Mouse (Mus musculus): ENCODE results near the gene Gm45785. TPM values are rescaled to one million over a fixed set of nuclear protein-coding genes. Genes with fewer than 3 reads are reported as not detected.

The Gm45785 gene
- polyA plus RNA-seq (2017; shearing (Covaris generic)) = not detected

DNA sequence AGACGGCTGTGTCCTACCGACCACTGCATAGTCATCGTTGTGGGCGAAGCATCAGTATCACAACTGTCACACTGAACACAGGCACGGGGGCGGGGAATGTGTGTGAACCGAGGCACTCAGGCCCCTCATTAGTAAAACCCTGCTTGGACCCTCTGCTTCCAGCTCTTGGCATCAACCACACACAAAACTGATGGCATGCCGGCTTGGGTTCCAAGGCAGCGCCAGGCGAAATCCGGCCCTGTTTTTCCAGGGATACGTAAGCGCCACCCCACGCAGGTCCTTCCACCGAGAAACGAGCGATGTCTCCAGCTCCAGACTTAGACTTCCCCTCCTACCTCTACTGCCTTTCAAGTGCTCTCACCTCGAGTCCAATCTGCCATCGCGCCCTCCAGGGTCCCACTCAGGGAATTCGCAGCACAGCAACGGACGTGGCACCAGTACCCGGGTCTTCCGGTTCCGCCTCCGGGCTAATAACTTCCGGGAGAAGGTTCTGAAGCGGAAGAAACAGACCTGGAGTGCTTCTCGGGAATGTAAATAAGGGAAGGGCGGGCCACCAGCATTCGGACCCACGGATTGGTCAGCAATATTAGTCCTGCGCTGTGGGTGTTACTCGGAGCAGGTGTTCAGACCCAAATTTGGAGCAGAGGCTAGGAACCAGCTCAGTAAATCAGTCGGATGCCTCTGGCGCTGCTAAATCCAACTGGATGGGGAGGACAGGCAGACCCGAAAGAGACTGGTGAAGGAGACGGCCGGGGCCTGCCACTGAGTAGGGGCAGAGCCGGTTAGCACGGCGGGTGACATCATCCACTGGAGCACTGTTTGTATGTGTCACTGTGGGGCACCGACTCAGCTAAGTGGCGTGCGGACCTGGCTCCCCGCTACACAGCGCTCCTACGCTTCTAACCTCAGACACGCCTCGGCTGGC, at the start of gene Gm45785:
Gene Gm45785 (minus strand): TSS at position 472 of the 925 bp plus-strand sequence.

GRCm38 (mm10) chr7:140900220-140900619, 44.1 kb upstream of the Gm45785 start, which contains the start of gene Cox8b:
Gene Cox8b, minus strand, starts transcription at chr7:140900446.

DNA sequence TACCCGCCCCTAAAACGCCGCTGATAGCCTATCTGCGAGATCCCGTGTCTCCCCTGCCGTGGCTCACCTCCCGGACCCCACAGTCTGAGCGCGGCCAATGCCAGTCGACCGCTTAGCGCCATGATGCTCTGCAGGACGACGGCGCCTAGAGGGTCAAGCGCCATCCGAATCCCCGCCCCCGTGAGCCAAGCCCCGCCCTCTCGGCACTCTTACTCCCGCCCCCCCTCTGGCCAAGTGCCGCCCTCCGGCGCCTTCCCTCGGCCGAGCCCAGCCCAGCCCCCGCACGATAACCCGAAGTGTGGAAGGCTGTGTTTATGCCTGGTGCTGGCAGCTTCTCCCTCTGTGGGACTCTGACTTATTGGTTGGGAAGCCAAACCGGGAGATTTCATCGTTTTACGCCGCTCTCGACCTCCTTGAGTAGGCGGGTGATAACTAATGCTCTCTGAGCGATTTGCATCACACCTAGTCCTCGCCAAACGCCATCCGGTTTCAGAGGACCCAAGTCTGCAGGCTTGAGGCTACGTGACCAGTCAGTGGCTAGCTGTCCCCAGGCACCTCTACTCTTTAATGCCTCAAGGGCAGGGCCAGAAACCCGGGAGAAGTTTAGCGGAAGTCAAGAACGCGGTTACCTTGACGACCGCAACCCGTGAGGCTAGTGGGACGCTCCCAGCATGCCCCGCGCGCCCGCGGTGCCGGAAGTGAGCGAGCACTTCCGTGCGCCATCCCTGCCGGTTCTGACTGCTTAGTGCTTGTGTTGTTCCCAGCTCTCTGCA, 25.8 kb upstream of the Gm45785 start, which contains the start of the genes Psmd13 and Sirt3:
Gene Psmd13 (plus strand): TSS at position 273 of the 773 bp plus-strand sequence.
Gene Sirt3 (minus strand): TSS at position 614 of the 773 bp plus-strand sequence.

DNA sequence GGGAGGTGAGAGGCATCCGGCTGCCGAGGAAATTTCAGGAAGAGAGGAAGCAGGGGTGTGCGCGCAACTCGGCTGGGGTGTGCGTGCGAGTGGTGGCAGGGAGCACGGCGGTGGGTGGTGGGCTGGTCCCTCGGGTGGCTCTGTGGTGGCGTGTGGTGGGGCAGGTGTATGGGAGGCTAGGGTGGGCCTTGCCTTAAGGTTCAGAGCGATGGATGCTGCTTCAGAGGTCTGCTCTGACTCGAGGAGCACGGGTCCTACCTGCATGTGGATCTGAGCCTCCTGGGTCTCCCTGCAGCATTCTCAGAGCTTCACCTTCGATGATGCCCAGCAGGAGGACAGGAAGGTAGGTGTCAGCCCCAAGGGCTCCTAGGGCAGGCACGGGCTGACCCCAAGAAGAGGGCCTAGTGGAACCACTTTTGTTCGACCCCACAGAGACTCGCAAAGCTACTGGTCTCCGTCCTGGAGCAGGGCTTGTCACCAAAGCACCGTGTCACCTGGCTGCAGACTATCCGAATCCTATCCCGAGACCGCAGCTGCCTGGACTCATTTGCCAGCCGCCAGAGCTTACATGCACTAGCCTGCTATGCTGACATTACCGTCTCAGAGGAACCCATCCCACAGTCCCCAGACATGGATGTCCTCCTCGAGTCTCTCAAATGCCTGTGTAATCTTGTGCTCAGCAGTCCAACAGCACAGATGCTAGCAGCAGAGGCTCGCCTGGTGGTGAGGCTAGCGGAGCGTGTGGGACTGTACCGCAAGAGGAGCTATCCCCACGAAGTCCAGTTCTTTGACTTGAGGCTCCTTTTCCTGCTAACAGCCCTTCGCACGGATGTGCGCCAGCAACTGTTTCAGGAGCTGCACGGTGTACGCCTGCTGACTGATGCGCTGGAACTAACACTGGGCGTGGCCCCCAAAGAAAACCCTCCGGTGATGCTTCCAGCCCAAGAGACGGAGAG, 1.7 kb upstream of the Gm45785 start, which contains the start of gene Bet1l:
Gene Bet1l (minus strand): TSS at position 28 of the 956 bp plus-strand sequence.

GRCm38 (mm10) chr7:140856785-140857549, 836 bp upstream of the Gm45785 start, which contains the start of gene Ric8a:
Gene Ric8a, plus strand, starts transcription at chr7:140856957.

DNA sequence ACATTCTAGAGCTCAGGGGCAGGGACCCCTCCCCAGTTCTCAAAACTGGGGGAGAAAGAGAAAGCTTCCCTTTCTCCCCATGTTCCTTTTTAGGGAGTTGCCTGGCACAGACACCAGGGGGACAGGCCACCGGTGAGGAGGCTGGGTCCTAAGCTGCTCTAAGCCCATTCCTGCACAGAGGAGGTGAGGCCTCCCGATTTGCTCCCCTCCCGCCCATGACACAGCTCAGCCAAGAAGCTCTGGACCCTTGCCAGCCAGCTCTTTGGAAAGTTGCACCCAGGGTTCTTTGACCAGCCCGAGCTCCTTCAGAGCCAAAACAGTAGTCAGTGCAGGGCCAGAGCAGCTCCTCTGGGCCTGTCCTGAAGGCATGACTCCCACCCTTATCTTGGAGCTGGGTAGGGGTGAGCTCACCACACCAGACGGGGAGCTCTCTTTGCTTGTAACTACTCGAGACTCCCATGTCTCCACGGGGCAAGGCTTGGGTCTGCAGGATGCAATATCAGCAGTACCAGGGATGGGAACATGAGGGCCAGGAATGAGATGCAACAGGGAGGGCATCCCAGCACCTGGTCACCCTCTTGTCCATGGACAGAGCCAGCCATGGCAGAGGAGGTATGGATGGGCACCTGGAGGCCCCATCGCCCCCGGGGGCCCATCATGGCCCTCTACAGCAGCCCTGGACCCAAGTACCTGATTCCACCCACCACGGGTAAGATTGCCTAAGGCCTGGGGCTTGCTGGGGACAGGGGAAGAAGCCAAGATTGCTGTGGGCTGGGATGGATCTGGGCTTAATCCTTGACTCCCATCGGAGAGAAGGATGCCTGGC, 8.2 kb downstream of the Gm45785 start, which contains the start of gene Odf3:
Gene Odf3 (plus strand): TSS at position 51 of the 826 bp plus-strand sequence.

GRCm38 (mm10) chr7:140844905-140845665, 11.0 kb downstream of the Gm45785 start, which contains the start of gene Scgb1c1:
Gene Scgb1c1, plus strand, starts transcription at chr7:140845547.

GRCm38 (mm10) chr7:140834968-140835757, 21.0 kb downstream of the Gm45785 start, which contains the start of gene Urah:
Gene Urah, plus strand, starts transcription at chr7:140835018.

GRCm38 (mm10) chr7:140821653-140822329, 34.3 kb downstream of the Gm45785 start, which contains the start of gene Zfp941:
Gene Zfp941, minus strand, starts transcription at chr7:140822178.

GRCm38 (mm10) chr7:140787406-140788052, 68.6 kb downstream of the Gm45785 start, which contains the start of gene Syce1:
Gene Syce1, minus strand, starts transcription at chr7:140787852.

Other genes starting within 250 kb of the Gm45785 start
- gene Olfr61, start 227.4 kb downstream of the Gm45785 start, polyA plus RNA-seq (2017; shearing (Covaris generic)) = not detected
- not detected for gene Olfr53, start 209.9 kb downstream of the Gm45785 start, polyA plus RNA-seq (2017; shearing (Covaris generic))
- gene Olfr539, start 196.4 kb downstream of the Gm45785 start, polyA plus RNA-seq (2017; shearing (Covaris generic)) = 0.02 TPM
- gene Olfr45, start 174.4 kb downstream of the Gm45785 start, polyA plus RNA-seq (2017; shearing (Covaris generic)) = not detected
- not detected for gene Olfr541, start 159.1 kb downstream of the Gm45785 start, polyA plus RNA-seq (2017; shearing (Covaris generic))
- gene Cyp2e1, start 92.6 kb downstream of the Gm45785 start, polyA plus RNA-seq (2017; shearing (Covaris generic)) = not detected
- gene Syce1, start 68.5 kb downstream of the Gm45785 start, polyA plus RNA-seq (2017; shearing (Covaris generic)) = 0.40 TPM
- 0.46 TPM for gene Zfp941, start 34.2 kb downstream of the Gm45785 start, polyA plus RNA-seq (2017; shearing (Covaris generic))
- gene Urah, start 21.3 kb downstream of the Gm45785 start, polyA plus RNA-seq (2017; shearing (Covaris generic)) = not detected
- not detected for gene Scgb1c1, start 10.8 kb downstream of the Gm45785 start, polyA plus RNA-seq (2017; shearing (Covaris generic))
- not detected for gene Odf3, start 8.5 kb downstream of the Gm45785 start, polyA plus RNA-seq (2017; shearing (Covaris generic))
- 163 TPM for gene Ric8a, start 626 bp upstream of the Gm45785 start, polyA plus RNA-seq (2017; shearing (Covaris generic))
- gene Bet1l, start 1.2 kb upstream of the Gm45785 start, polyA plus RNA-seq (2017; shearing (Covaris generic)) = 65.2 TPM
- 270 TPM for gene Psmd13, start 25.6 kb upstream of the Gm45785 start, polyA plus RNA-seq (2017; shearing (Covaris generic))
- 10.4 TPM for gene Sirt3, start 26.0 kb upstream of the Gm45785 start, polyA plus RNA-seq (2017; shearing (Covaris generic))
- not detected for gene Cox8b, start 44.1 kb upstream of the Gm45785 start, polyA plus RNA-seq (2017; shearing (Covaris generic))
- gene Nlrp6, start 64.6 kb upstream of the Gm45785 start, polyA plus RNA-seq (2017; shearing (Covaris generic)) = not detected
- 40.2 TPM for gene Pgghg, start 85.1 kb upstream of the Gm45785 start, polyA plus RNA-seq (2017; shearing (Covaris generic))
- gene Ifitm5, start 94.0 kb upstream of the Gm45785 start, polyA plus RNA-seq (2017; shearing (Covaris generic)) = 0.98 TPM
- not detected for gene Gm45717, start 99.6 kb upstream of the Gm45785 start, polyA plus RNA-seq (2017; shearing (Covaris generic))
- 30.3 TPM for gene Ifitm2, start 99.7 kb upstream of the Gm45785 start, polyA plus RNA-seq (2017; shearing (Covaris generic))
- gene Ifitm1, start 110.9 kb upstream of the Gm45785 start, polyA plus RNA-seq (2017; shearing (Covaris generic)) = not detected
- 8.5 TPM for gene Ifitm3, start 154.4 kb upstream of the Gm45785 start, polyA plus RNA-seq (2017; shearing (Covaris generic))
- not detected for gene Ifitm6, start 161.6 kb upstream of the Gm45785 start, polyA plus RNA-seq (2017; shearing (Covaris generic))
- gene Gm17387, start 172.8 kb upstream of the Gm45785 start, polyA plus RNA-seq (2017; shearing (Covaris generic)) = not detected
- gene B4galnt4, start 204.8 kb upstream of the Gm45785 start, polyA plus RNA-seq (2017; shearing (Covaris generic)) = 15.5 TPM
- 411 TPM for gene Pkp3, start 221.9 kb upstream of the Gm45785 start, polyA plus RNA-seq (2017; shearing (Covaris generic))
- 274 TPM for gene Sigirr, start 244.2 kb upstream of the Gm45785 start, polyA plus RNA-seq (2017; shearing (Covaris generic))